Mouse (Mus musculus) T-helper 17 cell (primary cell): ENCODE data around the gene H2-T22.

Experiments used
- in situ Hi-C, 2 experiments: fragments of 300-600 bp; cut with MboI, MseI; formaldehyde crosslinking; loops; 1 replicate in 1 of 2; 2 replicates in 1 of 2; pipeline ENCODE4 v1.15.1; 2025; ENCODE audit warnings: high pct_unique_total_duplicates in 2 of 2

The H2-T22 gene

GRCm38 (mm10) chr17:35999356-35999755, 43.2 kb downstream of the H2-T22 start:
- in situ Hi-C loops: loop anchor here (5.0 kb wide), 3 partner anchors 33 to 113 kb away; partner anchors contain the start of gene H2-T23 (in 2 of the 2)

- in situ Hi-C loops: loop anchor here (5.0 kb wide), 3 partner anchors 34 to 114 kb away; partner anchors contain the start of gene H2-T23 (in 2 of the 2)
These were observed 43.8 kb downstream of the H2-T22 start for GRCm38 (mm10) chr17:35998545-35999305.

- in situ Hi-C loops: loop anchor here (5.0 kb wide), 3 partner anchors 34 to 114 kb away; partner anchors contain the start of gene H2-T23 (in 2 of the 2)
These were observed 44.6 kb downstream of the H2-T22 start for GRCm38 (mm10) chr17:35997713-35998510.

- in situ Hi-C loops: loop anchor here (5.0 kb wide), 3 partner anchors 35 to 115 kb away; partner anchors contain the start of gene H2-T23 (in 2 of the 2)
These were observed 45.6 kb downstream of the H2-T22 start for GRCm38 (mm10) chr17:35996949-35997348.

- in situ Hi-C loops: loop anchor here (5.0 kb wide), 3 partner anchors 37 to 117 kb away; partner anchors contain the start of gene H2-T23 (in 2 of the 2)
These were observed 47.7 kb downstream of the H2-T22 start for GRCm38 (mm10) chr17:35994879-35995240.

- in situ Hi-C loops: no loop called here
These were observed 48.2 kb downstream of the H2-T22 start for GRCm38 (mm10) chr17:35994175-35994878.

- in situ Hi-C loops: no loop called here
These were observed 48.9 kb downstream of the H2-T22 start for GRCm38 (mm10) chr17:35993675-35994074.

GRCm38 (mm10) chr17:35991781-35992180, 50.8 kb downstream of the H2-T22 start:
- in situ Hi-C loops: no loop called here
